Mouse (Mus musculus): ENCODE results near the gene Gdf15.

DNA sequence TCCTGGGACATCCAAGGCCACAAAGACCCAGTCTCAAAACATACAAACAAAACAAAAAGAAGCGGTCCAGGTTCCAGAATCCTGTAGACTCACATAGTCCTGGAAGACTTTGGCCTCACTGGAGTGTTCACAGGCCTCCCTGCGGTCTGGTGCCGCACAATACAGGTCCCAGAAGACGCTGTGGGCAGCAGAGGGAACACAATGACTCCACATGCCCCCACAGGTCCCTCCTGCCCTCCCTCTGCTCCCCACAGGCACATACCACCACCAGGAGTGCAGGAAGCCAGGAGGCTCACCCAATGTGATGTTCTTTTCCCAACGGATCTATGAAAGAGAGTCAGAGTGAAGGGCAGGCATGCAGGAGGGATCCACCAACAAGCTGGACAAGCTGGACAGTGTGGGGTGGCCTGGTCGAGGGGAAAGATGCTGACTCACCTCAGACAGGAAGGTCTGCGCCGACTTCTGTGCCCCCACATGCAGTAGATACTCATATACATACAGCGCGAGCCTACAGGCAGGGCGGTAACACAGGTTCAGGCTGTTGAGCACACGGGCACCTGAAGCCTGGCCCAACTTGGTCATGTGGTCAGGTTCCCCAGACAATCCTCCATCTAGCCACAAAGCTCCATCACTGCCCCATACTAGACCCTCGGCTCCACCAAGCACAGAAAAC lies 30.0 kb downstream of the Gdf15 start:
- TF ChIP-seq CTCF (IDR thresholded peaks at IDR 0.05 in 2 of 3, conservative IDR thresholded peaks at IDR 0.05 in 1 of 3; ENCODE audit: control insufficient read depth in 1 of 3, insufficient read depth in 1 of 3, low read depth in 2 of 3, low read length in 3 of 3, poor library complexity in 1 of 3, severe bottlenecking in 1 of 3) (no peak), GATA1 (IDR thresholded peaks at IDR 0.05; ENCODE audit: low read depth, low read length) (no peak), GABPA (IDR thresholded peaks at IDR 0.05; ENCODE audit: low read depth, low read length) (no peak), MAFK (IDR thresholded peaks at IDR 0.05; ENCODE audit: borderline replicate concordance, low read depth, low read length) (no peak), EP300 (IDR thresholded peaks at IDR 0.05; ENCODE audit: low read depth in 1 of 2, low read length in 2 of 2) (no peak), RAD21 (IDR thresholded peaks at IDR 0.05; ENCODE audit: low read depth, low read length) (no peak), ZKSCAN1 (IDR thresholded peaks at IDR 0.05; ENCODE audit: low read depth, low read length) (no peak), USF2 (IDR thresholded peaks at IDR 0.05; ENCODE audit: borderline replicate concordance in 1 of 2, insufficient read depth in 1 of 2, low read depth in 1 of 2, low read length in 2 of 2) (no peak)

Measured in MEL (cell line).